Mouse (Mus musculus) embryonic facial prominence, embryonic 10.5 days (tissue): ENCODE results near the gene Gucy2e. TPM values are rescaled to one million over a fixed set of nuclear protein-coding genes. Genes with fewer than 3 reads are reported as not detected.

Experiments
- DNase-seq: peaks from one replicate; pipeline ENCODE4 v3.0.0-alpha.2; 2017; ENCODE audit warnings: low spot score
- H3K27ac ChIP-seq: fragments of 300-500 bp; sonication (generic); replicated peaks from 2 replicates; pipeline ENCODE4 v1.5.1; 2016; ENCODE audit warnings: mild to moderate bottlenecking
- H3K27me3 ChIP-seq: fragments of 300-500 bp; sonication (generic); replicated peaks from 2 replicates; pipeline ENCODE4 v1.6.1; 2016; ENCODE audit warnings: low read depth, mild to moderate bottlenecking; ENCODE audit not compliant: poor library complexity, severe bottlenecking
- H3K36me3 ChIP-seq: fragments of 300-500 bp; sonication (generic); replicated peaks from 2 replicates; pipeline ENCODE4 v1.6.1; 2016; ENCODE audit warnings: mild to moderate bottlenecking, moderate library complexity
- H3K4me1 ChIP-seq: fragments of 300-500 bp; sonication (generic); 2 replicates; pipeline ENCODE4 v1.6.1; 2016
- H3K4me3 ChIP-seq: fragments of 300-500 bp; sonication (generic); 2 replicates; pipeline ENCODE4 v1.5.1; 2016; ENCODE audit warnings: mild to moderate bottlenecking, moderate library complexity
- H3K9me3 ChIP-seq: fragments of 300-500 bp; sonication (generic); 2 replicates; pipeline ENCODE4 v1.6.1; 2016; ENCODE audit warnings: mild to moderate bottlenecking
- WGBS: fragments of 180-500 bp; shearing (Covaris S2); methylation state at CpG from one replicate; pipeline ENCODE4 v1.1.7; 2016; 5-methylcytosine and 5-hydroxymethylcytosine counted together
- polyA plus RNA-seq: library from polyadenylated mRNA; unstranded; fragments of >200 nt; fragmentation: Nextera tagmentation; extraction: Ambion mirVana; gene quantifications from 2 replicates; pipeline ENCODE4 v1.2.1, GENCODE M21; 2016

Gene Gucy2e
- polyA plus RNA-seq, 1 experiment from 2014 or later = not detected

DNA sequence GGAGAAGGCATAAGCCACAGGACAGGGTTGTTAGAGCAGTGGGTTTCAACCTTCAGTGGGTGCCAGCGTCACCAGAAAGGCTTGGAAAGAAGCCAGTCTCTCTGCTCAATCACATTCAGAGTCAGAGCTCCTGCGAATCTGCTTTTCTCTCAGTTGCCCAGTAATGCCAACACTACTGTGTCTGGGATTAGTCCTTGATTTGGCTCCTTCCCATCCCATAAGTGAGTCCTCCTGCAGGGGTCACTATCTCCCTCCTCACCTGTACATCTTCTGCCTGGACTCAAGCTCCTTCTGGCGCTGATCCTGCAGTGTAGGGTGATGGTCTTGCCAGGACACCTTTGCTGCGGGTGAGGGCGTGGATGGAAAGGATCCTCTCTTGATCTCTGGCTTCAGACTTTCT, 40.1 kb downstream of the Gucy2e start:
- peak; percentile 14 for DNase-seq
- H3K27me3 ChIP-seq = peaks cover 49% of the 10 kb centered on the region
- 10% methylated on average over 5 of the region's 5 CpGs for WGBS
- H3K36me3 ChIP-seq = no peaks in the 10 kb centered on the region
- H3K27ac ChIP-seq = no peak overlapping the region
- H3K4me3 ChIP-seq = peak overlapping the region; percentile 45
- H3K9me3 ChIP-seq = no peaks in the 10 kb centered on the region
- H3K4me1 ChIP-seq = peaks cover 11% of the 10 kb centered on the region

DNA sequence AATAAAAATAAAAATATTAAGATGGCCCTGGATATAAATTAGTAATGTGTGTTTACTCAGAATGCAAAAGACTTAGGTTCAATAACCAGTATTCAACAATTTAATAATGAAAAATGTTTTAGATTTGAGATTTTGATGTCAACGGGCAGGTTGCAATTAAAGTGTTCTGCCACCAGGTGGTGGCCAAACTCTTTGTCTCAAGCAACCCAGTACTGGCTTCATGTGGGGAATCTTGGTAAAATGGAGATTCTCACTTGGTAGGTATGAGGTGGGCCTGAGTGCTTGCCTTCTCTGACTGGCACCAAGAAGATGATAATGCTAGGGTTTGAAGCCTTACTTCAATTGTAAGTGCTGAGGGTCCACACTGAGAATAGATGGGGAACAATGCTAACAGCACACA, 44.0 kb downstream of the Gucy2e start:
- 1% methylated on average over 1 of the region's 1 CpGs for WGBS
- Histone ChIP-seq H3K27me3 (peaks cover 28% of the 10 kb centered on the region), H3K9me3 (no peaks in the 10 kb centered on the region), H3K36me3 (no peaks in the 10 kb centered on the region), H3K4me1 (peaks cover 11% of the 10 kb centered on the region), H3K4me3 (no peak overlapping the region), H3K27ac (no peak overlapping the region)
- peak; percentile 38 for DNase-seq

DNA sequence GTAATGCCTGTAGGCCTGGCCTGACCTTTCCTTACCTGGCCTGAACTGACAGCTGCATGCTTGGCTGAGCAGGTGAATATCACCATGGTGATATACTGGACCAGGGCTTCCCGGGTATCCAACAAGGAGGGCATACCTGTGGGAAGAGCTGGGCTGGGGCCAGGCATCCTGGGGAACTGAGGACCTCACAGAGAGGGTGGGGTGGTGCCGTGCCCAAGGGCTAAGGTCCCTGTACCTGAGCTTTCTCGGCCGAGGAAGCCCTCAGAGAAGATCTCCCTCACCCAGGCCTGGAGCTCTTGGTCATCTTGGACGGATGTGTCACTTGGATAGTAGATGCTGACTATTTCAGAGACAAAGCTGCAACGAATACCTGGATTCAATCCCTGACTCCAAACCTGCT, 50.9 kb downstream of the Gucy2e start:
- DNase-seq = no peak
- 77% methylated on average over 6 of the region's 6 CpGs for WGBS

DNA sequence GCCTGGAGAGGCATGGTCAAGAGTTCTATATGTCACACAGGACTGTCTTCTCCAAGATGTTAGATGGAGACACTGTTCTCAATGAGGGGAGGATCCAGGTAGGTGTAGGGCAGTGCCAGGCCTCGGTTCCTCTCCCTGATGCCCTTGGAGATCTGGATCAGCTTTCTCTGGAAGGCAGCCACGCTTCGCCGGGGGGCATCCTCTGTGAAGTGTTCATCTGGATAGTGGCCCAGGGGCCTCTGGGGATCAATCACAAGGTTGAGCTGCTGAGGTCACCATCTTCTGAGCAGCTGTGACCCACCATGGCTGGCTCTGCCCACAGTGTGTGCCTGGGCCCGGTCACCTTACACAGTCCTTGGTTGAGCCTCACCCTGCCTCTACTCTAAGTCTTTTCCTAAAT, 51.8 kb downstream of the Gucy2e start:
- WGBS = 87% methylated on average over 5 of the region's 5 CpGs

More for the DNA sequence above, 50.9 kb downstream of the Gucy2e start:
- Histone ChIP-seq H3K27me3 (no peaks in the 10 kb centered on the region), H3K36me3 (no peaks in the 10 kb centered on the region), H3K4me3 (no peak overlapping the region), H3K27ac (no peak overlapping the region), H3K9me3 (no peaks in the 10 kb centered on the region), H3K4me1 (peaks cover 7% of the 10 kb centered on the region; the same call in 1 of the 2 replicates)

DNA sequence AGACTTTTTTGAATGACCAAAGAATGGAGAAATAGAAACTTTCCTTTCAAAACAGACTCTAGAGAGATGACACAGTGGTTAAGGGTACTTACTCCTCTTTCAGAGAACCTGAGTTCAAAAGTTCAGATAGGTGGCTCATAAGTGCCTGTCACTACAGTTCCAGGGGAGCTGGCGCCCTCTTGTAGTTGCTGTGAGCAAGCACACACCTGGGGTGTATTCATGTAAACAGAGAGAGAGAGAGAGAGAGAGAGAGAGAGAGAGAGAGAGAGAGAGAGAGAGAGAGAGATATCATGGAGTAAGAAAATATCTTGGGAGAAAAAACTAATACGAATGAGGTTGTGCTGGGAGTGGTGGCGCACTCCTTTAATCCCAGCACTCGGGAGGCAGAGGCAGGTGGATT, 56.7 kb downstream of the Gucy2e start:
- 85% methylated on average over 4 of the region's 4 CpGs for WGBS
- Histone ChIP-seq H3K4me1 (peaks cover 7% of the 10 kb centered on the region; the same call in 1 of the 2 replicates), H3K27me3 (no peaks in the 10 kb centered on the region), H3K27ac (no peak overlapping the region), H3K4me3 (no peak overlapping the region), H3K36me3 (no peaks in the 10 kb centered on the region), H3K9me3 (no peaks in the 10 kb centered on the region)
- DNase-seq = no peak

More for the DNA sequence above, 51.8 kb downstream of the Gucy2e start:
- no peaks in the 10 kb centered on the region for H3K36me3 ChIP-seq
- no peak overlapping the region for H3K27ac ChIP-seq
- H3K4me1 ChIP-seq = peaks cover 7% of the 10 kb centered on the region; the same call in 1 of the 2 replicates
- no peaks in the 10 kb centered on the region for H3K27me3 ChIP-seq
- DNase-seq = no peak
- H3K9me3 ChIP-seq = no peaks in the 10 kb centered on the region
- no peak overlapping the region for H3K4me3 ChIP-seq

DNA sequence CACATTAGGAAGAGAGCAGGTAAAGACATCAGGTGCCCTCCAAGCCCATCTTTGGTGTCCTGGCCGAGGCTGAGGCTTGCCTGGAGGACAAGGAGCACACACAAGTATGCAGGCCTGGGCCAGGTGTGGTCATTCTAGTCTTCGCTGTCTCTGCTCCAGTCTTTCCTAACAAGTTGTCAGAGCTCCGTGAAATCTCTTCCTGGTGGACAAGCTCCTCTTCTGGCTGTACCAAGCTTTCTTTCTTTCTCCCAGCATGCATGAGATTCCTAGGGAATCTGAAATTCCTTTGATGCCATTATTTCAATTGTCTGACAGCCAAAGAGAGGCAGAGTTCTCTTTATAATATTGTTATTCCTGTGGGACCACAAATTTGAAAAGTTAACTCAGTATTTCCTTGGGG, 57.3 kb downstream of the Gucy2e start:
- no peaks in the 10 kb centered on the region for H3K36me3 ChIP-seq
- no peaks in the 10 kb centered on the region for H3K9me3 ChIP-seq
- no peak for DNase-seq
- no peaks in the 10 kb centered on the region for H3K27me3 ChIP-seq
- peaks cover 7% of the 10 kb centered on the region; the same call in 1 of the 2 replicates for H3K4me1 ChIP-seq
- H3K27ac ChIP-seq = no peak overlapping the region
- H3K4me3 ChIP-seq = no peak overlapping the region
- WGBS = 68% methylated on average over 3 of the region's 3 CpGs

DNA sequence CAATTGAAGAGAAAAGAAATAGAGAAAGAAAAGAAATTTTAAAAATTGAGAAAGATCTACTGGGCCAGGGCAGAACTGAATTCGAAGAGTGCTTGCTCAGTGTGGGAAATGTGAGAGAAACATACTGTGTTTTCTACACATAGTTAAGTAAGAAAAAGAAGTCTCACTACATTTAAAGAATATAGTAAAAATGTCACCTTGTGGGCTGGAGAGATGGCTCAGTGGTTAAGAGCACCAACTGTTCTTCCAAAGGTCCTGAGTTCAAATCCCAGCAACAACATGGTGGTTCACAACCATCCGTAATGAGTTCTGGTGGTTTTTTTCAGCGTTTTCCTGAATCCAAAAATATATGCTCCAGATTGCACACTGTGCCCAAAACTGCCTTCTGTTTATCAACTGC, 58.3 kb downstream of the Gucy2e start:
- 76% methylated on average over 3 of the region's 3 CpGs for WGBS
- Histone ChIP-seq H3K36me3 (no peaks in the 10 kb centered on the region), H3K4me3 (no peak overlapping the region), H3K27ac (no peak overlapping the region), H3K4me1 (peaks cover 7% of the 10 kb centered on the region; the same call in 1 of the 2 replicates), H3K9me3 (no peaks in the 10 kb centered on the region), H3K27me3 (no peaks in the 10 kb centered on the region)
- no peak for DNase-seq

DNA sequence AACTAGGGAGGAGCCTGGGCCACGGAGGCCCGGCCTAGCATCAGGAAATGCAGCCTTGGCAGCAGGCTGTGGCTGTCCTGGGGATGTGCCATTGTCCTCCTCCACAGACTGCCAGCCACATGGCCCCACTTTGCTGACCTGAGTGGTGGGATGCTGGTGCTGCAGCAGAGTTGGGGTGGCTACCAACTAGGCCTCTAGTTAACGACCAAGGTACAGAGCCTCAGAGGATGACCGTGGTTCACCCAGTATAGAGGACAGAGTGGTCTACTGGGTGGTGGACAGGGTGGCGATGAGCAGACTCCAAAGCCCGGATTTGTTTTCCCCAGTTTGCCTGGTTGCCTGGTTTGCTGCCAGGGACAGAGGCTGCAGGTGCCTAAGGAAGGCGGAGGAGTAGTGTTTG, 62.1 kb downstream of the Gucy2e start:
- Histone ChIP-seq H3K9me3 (no peaks in the 10 kb centered on the region), H3K27me3 (peaks cover 5% of the 10 kb centered on the region; the same call in 1 of the 2 replicates), H3K4me3 (no peak overlapping the region), H3K4me1 (no peaks in the 10 kb centered on the region), H3K36me3 (no peaks in the 10 kb centered on the region), H3K27ac (0 out of 2 replicates have a peak overlapping the region, but pooled peaks have one; percentile 16)
- WGBS = 86% methylated on average over 7 of the region's 7 CpGs
- no peak for DNase-seq

DNA sequence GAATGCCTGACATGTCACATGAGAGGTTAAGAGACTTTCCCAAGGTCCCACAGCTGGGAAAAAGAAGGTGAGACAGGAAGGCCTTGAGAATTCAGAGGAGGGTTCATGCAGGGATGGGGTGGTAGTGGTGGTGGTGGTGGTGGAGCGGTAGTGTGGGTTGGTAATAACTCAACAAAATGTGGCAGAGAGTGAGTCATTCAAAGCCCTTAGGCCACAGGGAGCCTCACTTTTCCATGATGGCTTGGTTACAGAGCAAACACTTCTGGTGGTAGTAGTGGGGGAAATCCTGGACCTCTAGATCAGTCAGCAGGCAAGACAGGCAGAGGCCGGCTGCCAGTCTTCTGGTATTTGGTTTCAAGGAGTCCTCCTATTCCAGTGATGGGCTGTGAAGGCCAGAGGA, 64.2 kb downstream of the Gucy2e start:
- Histone ChIP-seq H3K36me3 (no peaks in the 10 kb centered on the region), H3K9me3 (no peaks in the 10 kb centered on the region), H3K27me3 (peaks cover 5% of the 10 kb centered on the region; the same call in 1 of the 2 replicates), H3K4me3 (no peak overlapping the region), H3K4me1 (no peaks in the 10 kb centered on the region; the same call in 1 of the 2 replicates), H3K27ac (no peak overlapping the region)
- WGBS = 96% methylated on average over 2 of the region's 2 CpGs
- DNase-seq = no peak

DNA sequence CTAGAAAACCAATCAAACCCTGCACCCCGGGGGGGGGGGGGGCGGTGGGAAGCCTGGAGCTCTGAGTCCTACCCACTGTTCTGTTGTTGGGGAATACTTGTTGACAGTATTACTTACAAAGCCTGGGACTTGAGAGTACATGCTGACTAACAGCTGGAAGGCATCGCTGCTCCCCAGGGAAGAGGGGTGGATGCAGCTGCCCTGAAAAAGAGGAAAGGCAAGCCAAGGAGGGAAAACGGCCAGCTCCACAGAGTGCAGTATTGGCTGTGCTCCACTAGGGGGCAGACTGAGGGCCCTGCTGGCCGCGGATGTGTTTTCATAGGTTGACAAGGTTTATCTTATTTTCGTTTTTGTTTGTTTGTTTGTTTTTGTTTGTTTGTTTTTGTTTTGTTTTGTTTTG, 65.2 kb downstream of the Gucy2e start:
- no peak overlapping the region for H3K27ac ChIP-seq
- no peaks in the 10 kb centered on the region for H3K9me3 ChIP-seq
- no peak overlapping the region for H3K4me3 ChIP-seq
- H3K36me3 ChIP-seq = no peaks in the 10 kb centered on the region
- peaks cover 9% of the 10 kb centered on the region; the same call in 1 of the 2 replicates for H3K27me3 ChIP-seq
- WGBS = 27% methylated on average over 7 of the region's 7 CpGs
- DNase-seq = peak; percentile 65
- H3K4me1 ChIP-seq = no peaks in the 10 kb centered on the region; the same call in 1 of the 2 replicates

DNA sequence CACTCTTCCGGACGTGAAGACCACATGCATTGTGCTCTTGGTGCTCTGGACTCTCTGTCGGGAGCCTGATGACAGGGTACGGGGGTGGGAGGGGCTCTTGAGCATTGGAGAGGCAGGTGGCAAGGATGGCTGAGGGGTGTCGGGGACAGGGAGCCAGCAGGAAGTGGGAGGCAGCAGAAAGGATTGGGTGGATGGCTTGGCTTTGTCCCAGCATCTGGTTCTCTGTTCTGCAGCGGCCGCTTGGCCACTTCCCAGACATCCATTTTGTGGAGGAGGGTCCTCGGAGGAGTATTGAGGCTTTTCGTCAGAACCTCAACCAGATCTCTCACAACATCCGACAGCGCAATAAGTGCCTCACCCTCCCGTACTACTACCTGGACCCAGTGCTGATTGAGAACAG, 67.5 kb downstream of the Gucy2e start:
- no peak for DNase-seq
- Histone ChIP-seq H3K4me1 (no peaks in the 10 kb centered on the region; the same call in 1 of the 2 replicates), H3K36me3 (no peaks in the 10 kb centered on the region), H3K27ac (no peak overlapping the region), H3K9me3 (no peaks in the 10 kb centered on the region), H3K4me3 (no peak overlapping the region), H3K27me3 (peaks cover 24% of the 10 kb centered on the region)
- WGBS = 92% methylated on average over 12 of the region's 12 CpGs
